Mouse (Mus musculus) heart, postnatal 0 days (tissue): ENCODE measurements around the gene Tbcd.

ENCODE experiments used
- CTCF ChIP-seq: IDR thresholded peaks from 2 replicates; pipeline ENCODE4 v1.5.1; 2016; ENCODE audit warnings: antibody characterized with exemption, control low read depth, low read depth
- EP300 ChIP-seq: IDR thresholded peaks from 2 replicates; pipeline ENCODE4 v1.6.1; 2016; ENCODE audit warnings: antibody characterized with exemption, low read depth

DNA sequence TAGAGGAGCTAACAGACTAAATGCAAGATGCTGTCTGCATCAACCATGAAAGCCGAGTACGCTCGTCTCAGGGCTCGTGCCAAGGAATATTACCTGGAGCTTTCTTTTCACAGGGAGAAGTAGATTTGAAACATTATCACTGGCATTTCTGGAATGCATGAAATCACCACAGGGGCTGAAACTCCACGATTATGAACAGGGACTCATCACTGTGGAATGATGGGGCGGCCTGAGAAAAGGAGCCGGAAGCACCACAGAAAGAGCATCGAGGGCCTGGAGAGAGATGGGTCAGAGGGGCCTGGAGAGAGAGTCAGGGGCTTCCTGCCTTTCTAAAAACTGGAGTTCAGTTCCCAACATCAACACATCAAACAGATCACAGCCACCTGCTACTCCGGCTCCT is 195.6 kb downstream of the Tbcd start:
- TF ChIP-seq CTCF (no peak), EP300 (no peak)
